Mouse (Mus musculus) cortical plate, adult 2 months (tissue): ENCODE data around the gene Shroom1.

ENCODE experiments used
- CTCF ChIP-seq: fragments of 200-500 bp; IDR thresholded peaks from 2 replicates; pipeline ENCODE4 v1.5.1; 2011; ENCODE audit warnings: mild to moderate bottlenecking, control low read depth, low read length; ENCODE audit not compliant: insufficient read depth; ENCODE audit errors: extremely low read depth
- POLR2A ChIP-seq: fragments of 200-500 bp; IDR thresholded peaks from 2 replicates; pipeline ENCODE4 v1.6.1; 2011; ENCODE audit warnings: mild to moderate bottlenecking, low read length, control low read depth; ENCODE audit not compliant: insufficient read depth; ENCODE audit errors: extremely low read depth

DNA sequence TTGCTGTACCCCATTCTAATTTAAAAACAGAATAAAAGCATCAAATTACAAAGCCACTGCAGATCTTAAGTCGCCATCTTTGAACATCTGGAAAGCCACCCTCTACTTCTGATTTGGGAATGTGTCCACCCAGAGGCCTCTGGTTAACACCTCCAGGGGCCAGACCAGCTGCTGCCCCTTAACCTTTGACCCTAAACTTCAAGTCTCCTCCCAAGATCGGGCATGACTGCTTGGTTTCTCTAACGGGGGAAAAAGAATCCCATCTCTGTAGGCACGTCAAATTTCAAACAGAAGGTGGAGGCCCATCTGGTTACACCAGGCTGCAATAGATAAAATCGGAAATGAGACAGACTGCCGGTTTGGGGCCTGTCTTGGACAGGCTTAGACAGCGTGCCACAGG, 20.8 kb downstream of the Shroom1 start:
- no peak for TF ChIP-seq CTCF
- no peak for TF ChIP-seq POLR2A
